Mouse (Mus musculus) ES-E14 (cell line): ENCODE data around the gene Colq.

ENCODE experiments used
- CHD2 ChIP-seq: IDR thresholded peaks from 2 replicates; pipeline ENCODE4 v1.6.1; 2014; ENCODE audit warnings: mild to moderate bottlenecking, low read depth, low read length, inconsistent platforms
- HCFC1 ChIP-seq: IDR thresholded peaks from 2 replicates; pipeline ENCODE4 v1.6.1; 2012; ENCODE audit warnings: low read length, inconsistent platforms, borderline replicate concordance; ENCODE audit not compliant: insufficient read depth
- MAFK ChIP-seq: IDR thresholded peaks from 2 replicates; pipeline ENCODE4 v1.6.1; 2014; ENCODE audit warnings: mild to moderate bottlenecking, low read depth, low read length, inconsistent platforms; ENCODE audit not compliant: insufficient read depth
- ZC3H11A ChIP-seq: IDR thresholded peaks from 2 replicates; pipeline ENCODE4 v1.6.1; 2012; ENCODE audit warnings: low read depth, mild to moderate bottlenecking, inconsistent platforms, low read length, borderline replicate concordance

DNA sequence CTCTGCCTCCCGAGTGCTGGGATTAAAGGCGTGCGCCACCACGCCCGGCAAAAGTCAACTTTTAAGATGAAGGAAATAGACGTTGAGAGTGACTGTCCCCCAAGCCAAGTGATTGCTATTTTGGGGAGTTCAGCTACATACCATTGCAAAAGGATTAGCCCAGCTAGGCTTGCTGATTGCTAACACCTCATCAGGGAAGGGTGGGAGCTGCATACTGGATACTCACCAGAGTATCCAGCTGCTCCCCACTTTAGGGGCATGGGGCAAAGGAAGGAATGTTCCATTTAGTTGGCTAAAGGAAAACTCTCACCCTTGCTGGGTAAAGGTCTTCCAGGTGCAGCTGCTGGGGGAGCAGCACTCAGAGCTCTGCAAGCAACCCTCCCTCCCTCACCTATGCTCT is 103.1 kb downstream of the Colq start:
- TF ChIP-seq ZC3H11A (no peak), MAFK (no peak), CHD2 (no peak), HCFC1 (no peak)
